Mouse (Mus musculus): ENCODE measurements at regions not wholly inside any gene's neighbourhood (a gene's known extent, or its start where the extent isn't known, plus 50 kb on each side); places are given as distances from the start of the nearest gene placed in this dataset.

GRCm38 (mm10) chr13:19462966-19463365, 67.4 kb upstream of the Stard3nl start:
- TF ChIP-seq CTCF (IDR thresholded peaks at IDR 0.05; ENCODE audit: low read depth, low read length): peak; percentile 20; the same call in 1 of the 2 replicates
- no peak for TF ChIP-seq POLR2A (IDR thresholded peaks at IDR 0.05; ENCODE audit: extremely low read depth, insufficient read depth, low read length)

Data from liver, adult 2 months (tissue).